Comparison of ENCODE assay signal across 19 mouse cellular contexts in the genomic region with DNA sequence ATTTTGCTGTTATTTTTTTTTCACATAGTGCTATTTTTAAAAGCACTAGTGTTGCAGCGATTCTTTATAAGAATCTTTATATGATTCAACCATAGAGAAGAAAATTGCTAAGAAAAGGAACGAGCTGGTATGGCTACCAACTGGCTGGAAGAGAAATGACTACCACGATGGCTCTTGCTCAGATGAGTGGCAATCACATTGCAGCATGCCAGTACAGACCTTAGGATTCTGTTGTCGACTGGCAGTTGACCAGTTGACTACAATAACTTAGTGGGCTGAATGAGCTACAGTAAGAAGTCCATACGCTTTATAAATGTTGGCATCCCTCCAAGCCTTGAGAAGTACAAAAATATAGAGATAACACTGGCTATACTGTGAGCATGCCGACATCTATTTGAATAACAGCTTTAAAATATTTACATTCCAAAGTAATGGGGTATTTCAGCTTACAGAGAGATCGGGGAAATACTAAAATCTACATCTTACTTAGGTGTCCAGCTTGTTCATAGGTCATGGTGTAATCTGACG. TPM values are rescaled to one million over a fixed set of nuclear protein-coding genes. Genes with fewer than 3 reads are reported as not detected.
"Had no signal": no experiment of that assay in that cellular context is flagged by ENCODE, and none has a peak within 500 bp of the region (broad histone marks: within the 10 kb centered on the region; RNA-seq: fewer than 3 reads in every experiment).

No protein-coding gene starts in this region.

- H3K4me2 ChIP-seq: kidney, embryonic 15.5 days; limb, embryonic 13.5 days; neural tube, embryonic 12.5 days had no signal

- DNase-seq: kidney, adult 2 months; kidney, postnatal 14 days; layer of hippocampus, adult 9-11 months; layer of hippocampus, postnatal 36 days; left cerebral cortex, postnatal 4 days; lung, postnatal 4 days; midbrain, embryonic 14.5 days; thymus, postnatal 36 days had no signal

- H3K4me3 ChIP-seq: kidney, embryonic 15.5 days; limb, embryonic 13.5 days; midbrain, embryonic 10.5 days; neural tube, embryonic 12.5 days had no signal

- H3K27ac ChIP-seq: kidney, embryonic 15.5 days; limb, embryonic 13.5 days; liver, embryonic 14.5 days; neural tube, embryonic 12.5 days had no signal

- ATAC-seq: intestine, embryonic 16.5 days; lung, postnatal 0 days had no signal

- H3K9ac ChIP-seq: kidney, embryonic 15.5 days; limb, embryonic 13.5 days; liver, embryonic 14.5 days; neural tube, embryonic 12.5 days had no signal

- H3K36me3 ChIP-seq: kidney, embryonic 15.5 days; limb, embryonic 13.5 days; midbrain, embryonic 10.5 days; neural tube, embryonic 12.5 days had no signal

- H3K27me3 ChIP-seq: kidney, embryonic 15.5 days; limb, embryonic 13.5 days; neural tube, embryonic 12.5 days had no signal

- H3K9me3 ChIP-seq: kidney, embryonic 15.5 days; limb, embryonic 13.5 days; midbrain, embryonic 10.5 days; neural tube, embryonic 12.5 days had no signal

RNA-seq across cellular contexts. Expression of a gene that starts 36.3 kb away (rescaled TPM):
- total RNA-seq: megakaryocyte, adult 5-6 weeks; neutrophil, adult 5-6 weeks had no signal
- polyA plus RNA-seq: liver, adult 2 months; thymus, postnatal 0 days had no signal
